Mouse (Mus musculus) erythroblast, embryonic 14.5 days (primary cell): ENCODE results near the gene Oprm1. TPM values are rescaled to one million over a fixed set of nuclear protein-coding genes. Genes with fewer than 3 reads are reported as not detected.

Source experiments
- H3K27me3 ChIP-seq: 2 replicates; pipeline ENCODE4 v1.6.1; 2012; ENCODE audit warnings: inconsistent platforms; ENCODE audit not compliant: control insufficient read depth
- H3K36me3 ChIP-seq: 2 replicates; pipeline ENCODE4 v1.6.1; 2012; ENCODE audit warnings: mild to moderate bottlenecking, inconsistent platforms; ENCODE audit not compliant: control insufficient read depth
- H3K4me1 ChIP-seq: 2 replicates; pipeline ENCODE4 v1.6.1; 2012; ENCODE audit warnings: inconsistent platforms; ENCODE audit not compliant: control insufficient read depth
- H3K4me3 ChIP-seq: replicated peaks from 2 replicates; pipeline ENCODE3; 2012; ENCODE audit warnings: moderate library complexity, mild to moderate bottlenecking, inconsistent platforms
- H3K9me3 ChIP-seq: 2 replicates; pipeline ENCODE4 v1.6.1; 2012; ENCODE audit warnings: low read length, inconsistent platforms, mixed read lengths; ENCODE audit not compliant: control insufficient read depth
- GATA1 ChIP-seq: IDR thresholded peaks from 2 replicates; pipeline ENCODE4 v1.6.1; 2012; ENCODE audit warnings: low read length, inconsistent platforms, mixed read lengths
- TAL1 ChIP-seq: IDR thresholded peaks from 3 replicates; pipeline ENCODE4 v1.6.1; 2012; ENCODE audit warnings: low read length, inconsistent platforms, mixed read lengths
- polyA plus RNA-seq: library from polyadenylated mRNA; stranded (reverse); fragments of >175 nt; gene quantifications from 2 replicates; pipeline ENCODE4 v1.2.3, GENCODE M21; 2012

Gene Oprm1
- polyA plus RNA-seq, 1 experiment, result not detected

- Histone ChIP-seq H3K9me3 (no peaks in the 10 kb centered on the region; the same call in 1 of the 2 replicates), H3K27me3 (no peaks in the 10 kb centered on the region), H3K4me3 (no peak overlapping the region), H3K4me1 (no peaks in the 10 kb centered on the region), H3K36me3 (no peaks in the 10 kb centered on the region)
- TF ChIP-seq TAL1, result no peak
- no peak for TF ChIP-seq GATA1
These were observed 246.8 kb downstream of the Oprm1 start for GRCm38 (mm10) chr10:7004980-7005538.

GRCm38 (mm10) chr10:7010543-7010942 is 252.2 kb downstream of the Oprm1 start:
- no peaks in the 10 kb centered on the region for H3K36me3 ChIP-seq
- no peak overlapping the region for H3K4me3 ChIP-seq
- H3K9me3 ChIP-seq, result no peaks in the 10 kb centered on the region; the same call in 1 of the 2 replicates
- no peaks in the 10 kb centered on the region for H3K27me3 ChIP-seq
- TF ChIP-seq GATA1, result no peak
- TF ChIP-seq TAL1, result no peak
- H3K4me1 ChIP-seq, result no peaks in the 10 kb centered on the region

- H3K27me3 ChIP-seq, result no peaks in the 10 kb centered on the region
- H3K9me3 ChIP-seq, result no peaks in the 10 kb centered on the region
- H3K4me1 ChIP-seq, result no peaks in the 10 kb centered on the region
- H3K36me3 ChIP-seq, result no peaks in the 10 kb centered on the region
- TF ChIP-seq GATA1, result no peak
- no peak for TF ChIP-seq TAL1
- no peak overlapping the region for H3K4me3 ChIP-seq
These were observed 256.9 kb downstream of the Oprm1 start for GRCm38 (mm10) chr10:7015199-7015598.

- no peaks in the 10 kb centered on the region for H3K4me1 ChIP-seq
- no peak overlapping the region for H3K4me3 ChIP-seq
- H3K9me3 ChIP-seq, result no peaks in the 10 kb centered on the region
- no peaks in the 10 kb centered on the region for H3K27me3 ChIP-seq
- no peaks in the 10 kb centered on the region for H3K36me3 ChIP-seq
- TF ChIP-seq TAL1 (no peak), GATA1 (no peak)
These were observed 261.6 kb downstream of the Oprm1 start for GRCm38 (mm10) chr10:7019781-7020386.

GRCm38 (mm10) chr10:7020551-7020950 is 262.2 kb downstream of the Oprm1 start:
- H3K36me3 ChIP-seq, result no peaks in the 10 kb centered on the region
- H3K4me1 ChIP-seq, result no peaks in the 10 kb centered on the region
- no peaks in the 10 kb centered on the region for H3K9me3 ChIP-seq
- H3K27me3 ChIP-seq, result no peaks in the 10 kb centered on the region
- no peak for TF ChIP-seq GATA1
- no peak for TF ChIP-seq TAL1
- H3K4me3 ChIP-seq, result no peak overlapping the region

- Histone ChIP-seq H3K27me3 (no peaks in the 10 kb centered on the region), H3K4me1 (no peaks in the 10 kb centered on the region), H3K36me3 (no peaks in the 10 kb centered on the region), H3K4me3 (no peak overlapping the region), H3K9me3 (no peaks in the 10 kb centered on the region)
- TF ChIP-seq GATA1, result no peak
- no peak for TF ChIP-seq TAL1
These were observed 266.7 kb downstream of the Oprm1 start for GRCm38 (mm10) chr10:7025028-7025427.

GRCm38 (mm10) chr10:7033459-7033858 is 275.2 kb downstream of the Oprm1 start:
- H3K9me3 ChIP-seq, result no peaks in the 10 kb centered on the region
- H3K4me3 ChIP-seq, result no peak overlapping the region
- no peaks in the 10 kb centered on the region for H3K36me3 ChIP-seq
- H3K4me1 ChIP-seq, result no peaks in the 10 kb centered on the region
- TF ChIP-seq TAL1 (no peak), GATA1 (no peak)
- no peaks in the 10 kb centered on the region for H3K27me3 ChIP-seq

- Histone ChIP-seq H3K4me3 (no peak overlapping the region), H3K27me3 (no peaks in the 10 kb centered on the region), H3K4me1 (no peaks in the 10 kb centered on the region), H3K36me3 (no peaks in the 10 kb centered on the region), H3K9me3 (no peaks in the 10 kb centered on the region)
- no peak for TF ChIP-seq GATA1
These were observed 277.2 kb downstream of the Oprm1 start for GRCm38 (mm10) chr10:7035547-7035946.

- no peaks in the 10 kb centered on the region for H3K9me3 ChIP-seq
- H3K4me1 ChIP-seq, result no peaks in the 10 kb centered on the region
- no peaks in the 10 kb centered on the region for H3K27me3 ChIP-seq
- H3K4me3 ChIP-seq, result no peak overlapping the region
- no peak for TF ChIP-seq GATA1
- TF ChIP-seq TAL1, result no peak
- H3K36me3 ChIP-seq, result no peaks in the 10 kb centered on the region
These were observed 278.9 kb downstream of the Oprm1 start for GRCm38 (mm10) chr10:7037194-7037593.

GRCm38 (mm10) chr10:7041032-7041431 is 282.7 kb downstream of the Oprm1 start:
- Histone ChIP-seq H3K9me3 (no peaks in the 10 kb centered on the region), H3K4me1 (no peaks in the 10 kb centered on the region), H3K27me3 (no peaks in the 10 kb centered on the region), H3K4me3 (no peak overlapping the region), H3K36me3 (no peaks in the 10 kb centered on the region)
- TF ChIP-seq GATA1, result no peak
- no peak for TF ChIP-seq TAL1
